Mouse (Mus musculus) olfactory bulb, adult 2 months (tissue): Measurements from ENCODE around the gene Scamp5. TPM values are rescaled to one million over a fixed set of nuclear protein-coding genes. Genes with fewer than 3 reads are reported as not detected.

ENCODE experiments used
- H3K27ac ChIP-seq: fragments of 200-500 bp; 2 replicates; pipeline ENCODE4 v1.5.1; 2012; ENCODE audit warnings: low read depth, low read length; ENCODE audit not compliant: insufficient read depth
- H3K4me1 ChIP-seq: fragments of 200-500 bp; 2 replicates; pipeline ENCODE4 v1.6.1; 2012; ENCODE audit warnings: low read length; ENCODE audit not compliant: control insufficient read depth, insufficient read depth
- H3K4me3 ChIP-seq: fragments of 200-500 bp; 2 replicates; pipeline ENCODE4 v1.5.1; 2012; ENCODE audit warnings: mild to moderate bottlenecking, low read depth, low read length, moderate library complexity; ENCODE audit not compliant: insufficient read depth
- CTCF ChIP-seq: fragments of 200-500 bp; IDR thresholded peaks from 2 replicates; pipeline ENCODE4 v1.5.1; 2012; ENCODE audit warnings: low read depth, mild to moderate bottlenecking, low read length, moderate library complexity; ENCODE audit not compliant: insufficient read depth
- POLR2A ChIP-seq: fragments of 200-500 bp; IDR thresholded peaks from 2 replicates; pipeline ENCODE4 v1.6.1; 2012; ENCODE audit warnings: mild to moderate bottlenecking, low read depth, low read length, moderate library complexity; ENCODE audit not compliant: insufficient read depth
- WGBS: fragments of 180-500 bp; shearing (Covaris S2); methylation state at CpG from one replicate; pipeline ENCODE4 v1.1.7; 2018; 5-methylcytosine and 5-hydroxymethylcytosine counted together
- polyA plus RNA-seq: library from polyadenylated mRNA; stranded (reverse); fragments of >200 nt; gene quantifications from 2 replicates; pipeline ENCODE4 v1.2.4, GENCODE M21; 2012; ENCODE audit warnings: low replicate concordance; ENCODE audit not compliant: missing spikeins, insufficient read depth, insufficient read length

Gene Scamp5
- polyA plus RNA-seq, 1 experiment = not detected

GRCm38 (mm10) chr9:57501452-57501851 lies 33.6 kb upstream of the Scamp5 start:
- TF ChIP-seq CTCF (no peak), POLR2A (no peak)
- Histone ChIP-seq H3K27ac (peak overlapping the region; percentile 94), H3K4me1 (peaks cover 36% of the 10 kb centered on the region), H3K4me3 (peak overlapping the region; percentile 47)
- WGBS = 7% methylated on average over 13 of the region's 13 CpGs

- H3K27ac ChIP-seq = peak overlapping the region; percentile 34; the same call in 1 of the 2 replicates
- 19% methylated on average over 7 of the region's 7 CpGs for WGBS
- H3K4me1 ChIP-seq = peaks cover 17% of the 10 kb centered on the region
- H3K4me3 ChIP-seq = no peak overlapping the region
- TF ChIP-seq POLR2A = no peak
- TF ChIP-seq CTCF = no peak
Measured at GRCm38 (mm10) chr9:57498536-57498935, 30.7 kb upstream of the Scamp5 start.

GRCm38 (mm10) chr9:57497236-57497635 lies 29.4 kb upstream of the Scamp5 start:
- TF ChIP-seq CTCF (no peak), POLR2A (no peak)
- Histone ChIP-seq H3K27ac (no peak overlapping the region), H3K4me1 (peaks cover 11% of the 10 kb centered on the region), H3K4me3 (no peak overlapping the region)
- WGBS = 57% methylated on average over 5 of the region's 5 CpGs

GRCm38 (mm10) chr9:57494970-57495369 lies 27.1 kb upstream of the Scamp5 start:
- H3K4me3 ChIP-seq = no peak overlapping the region
- peaks cover 6% of the 10 kb centered on the region for H3K4me1 ChIP-seq
- no peak for TF ChIP-seq CTCF
- no peak for TF ChIP-seq POLR2A
- H3K27ac ChIP-seq = no peak overlapping the region

GRCm38 (mm10) chr9:57493532-57493931 lies 25.7 kb upstream of the Scamp5 start:
- Histone ChIP-seq H3K4me3 (no peak overlapping the region), H3K4me1 (peaks cover 5% of the 10 kb centered on the region), H3K27ac (no peak overlapping the region)
- TF ChIP-seq POLR2A (no peak), CTCF (no peak)
- 87% methylated on average over 2 of the region's 2 CpGs for WGBS

- 74% methylated on average over 7 of the region's 7 CpGs for WGBS
- TF ChIP-seq POLR2A (no peak), CTCF (no peak)
Measured at GRCm38 (mm10) chr9:57487807-57488206, 19.9 kb upstream of the Scamp5 start.

GRCm38 (mm10) chr9:57485774-57486173 lies 17.9 kb upstream of the Scamp5 start:
- Histone ChIP-seq H3K27ac (no peak overlapping the region; the same call in 1 of the 2 replicates), H3K4me1 (peaks cover 2% of the 10 kb centered on the region; the same call in 1 of the 2 replicates), H3K4me3 (no peak overlapping the region)
- TF ChIP-seq CTCF (no peak), POLR2A (no peak)
- WGBS = 9% methylated on average over 7 of the region's 7 CpGs

More at GRCm38 (mm10) chr9:57487807-57488206, 19.9 kb upstream of the Scamp5 start:
- H3K4me1 ChIP-seq = peaks cover 2% of the 10 kb centered on the region; the same call in 1 of the 2 replicates
- H3K27ac ChIP-seq = no peak overlapping the region
- no peak overlapping the region for H3K4me3 ChIP-seq

- Histone ChIP-seq H3K4me1 (peaks cover 17% of the 10 kb centered on the region), H3K27ac (no peak overlapping the region), H3K4me3 (no peak overlapping the region)
- 25% methylated on average over 4 of the region's 4 CpGs for WGBS
- TF ChIP-seq POLR2A (no peak), CTCF (no peak)
Measured at GRCm38 (mm10) chr9:57468914-57469313, 1.1 kb upstream of the Scamp5 start.

- Histone ChIP-seq H3K27ac (peak overlapping the region; percentile 86), H3K4me3 (peak overlapping the region; percentile 66), H3K4me1 (peaks cover 20% of the 10 kb centered on the region)
- TF ChIP-seq CTCF (no peak), POLR2A (no peak)
- WGBS = under 1% methylated on average over 18 of the region's 18 CpGs
Measured at GRCm38 (mm10) chr9:57467271-57467771, 539 bp downstream of the Scamp5 start.

GRCm38 (mm10) chr9:57466101-57466500 lies 1.8 kb downstream of the Scamp5 start:
- 54% methylated on average over 3 of the region's 3 CpGs for WGBS
- H3K4me1 ChIP-seq = peaks cover 20% of the 10 kb centered on the region
- TF ChIP-seq CTCF = no peak
- TF ChIP-seq POLR2A = no peak
- 0 out of 2 replicates have a peak overlapping the region, but pooled peaks have one; percentile 10 for H3K4me3 ChIP-seq
- no peak overlapping the region for H3K27ac ChIP-seq
